Mouse (Mus musculus) liver, adult 2 months (tissue): ENCODE measurements around the gene Zfp146.

Experiments
- CTCF ChIP-seq: fragments of 200-500 bp; IDR thresholded peaks from 2 replicates; pipeline ENCODE4 v1.5.1; 2011; ENCODE audit warnings: low read depth, low read length, control low read depth
- POLR2A ChIP-seq: fragments of 200-500 bp; IDR thresholded peaks from 2 replicates; pipeline ENCODE4 v1.6.1; 2011; ENCODE audit warnings: low read length, control low read depth; ENCODE audit not compliant: insufficient read depth; ENCODE audit errors: extremely low read depth

DNA sequence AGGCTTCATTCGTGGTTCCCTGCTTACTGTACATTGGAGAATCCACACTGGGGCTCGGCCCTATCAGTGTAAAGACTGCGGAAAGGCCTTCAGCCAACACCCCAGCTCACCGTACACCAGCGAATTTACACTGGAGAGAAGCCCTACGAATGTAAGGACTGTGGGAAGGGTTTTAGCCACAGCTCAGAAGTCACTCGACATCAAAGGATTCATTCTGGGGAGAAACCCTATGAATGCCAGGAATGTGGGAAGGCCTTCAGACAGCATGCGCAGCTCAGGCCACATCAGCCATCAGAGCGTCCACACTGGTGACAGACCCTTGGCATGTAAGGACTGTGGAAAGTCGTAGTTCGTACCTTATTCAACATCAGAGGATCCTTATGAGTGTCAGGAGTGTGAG lies 8.7 kb upstream of the Zfp146 start:
- TF ChIP-seq POLR2A (no peak), CTCF (no peak)
